Mouse (Mus musculus) Muller cell, postnatal 12 days (primary cell): ENCODE measurements around the gene Rhbdl1.
A peak's percentile ranks its signal among the peaks of the same experiment; 100 is the strongest.
"Not testable (repeated sequence)": the region's sequence is repeated elsewhere in the genome, so short reads cannot be mapped to it uniquely, and the experiment has no call there.

ENCODE experiments used
- DNase-seq: peaks from one replicate; pipeline ENCODE4 v3.0.0-alpha.2; 2015; ENCODE audit errors: inconsistent ontology term

Rhbdl1 gene

GRCm38 (mm10) chr17:25872676-25873075 lies 35.6 kb upstream of the Rhbdl1 start:
- no peak for DNase-seq

GRCm38 (mm10) chr17:25871566-25871965 lies 34.5 kb upstream of the Rhbdl1 start:
- DNase-seq: not testable (repeated sequence)

- DNase-seq: no peak
These were observed 32.9 kb upstream of the Rhbdl1 start for GRCm38 (mm10) chr17:25869954-25870353.

DNA sequence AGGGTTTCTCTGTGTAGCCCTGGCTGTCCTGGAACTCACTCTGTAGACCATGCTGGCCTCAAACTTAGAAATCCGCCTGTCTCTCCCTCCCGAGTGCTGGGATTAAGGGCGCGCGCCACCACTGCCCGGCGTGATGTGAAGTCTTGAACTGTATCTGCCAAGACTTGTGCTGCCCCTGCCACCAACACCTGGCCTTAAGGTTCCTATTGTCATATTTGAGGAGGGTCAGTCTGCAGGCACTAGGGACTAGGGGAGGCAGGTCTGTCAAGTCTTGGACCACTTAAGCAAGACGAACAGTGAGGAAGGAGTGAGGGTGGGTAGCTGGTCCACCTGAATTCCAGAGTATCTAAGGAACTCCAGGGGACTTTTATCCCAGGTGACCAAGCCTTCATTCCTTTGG lies 32.4 kb upstream of the Rhbdl1 start:
- no peak for DNase-seq

DNA sequence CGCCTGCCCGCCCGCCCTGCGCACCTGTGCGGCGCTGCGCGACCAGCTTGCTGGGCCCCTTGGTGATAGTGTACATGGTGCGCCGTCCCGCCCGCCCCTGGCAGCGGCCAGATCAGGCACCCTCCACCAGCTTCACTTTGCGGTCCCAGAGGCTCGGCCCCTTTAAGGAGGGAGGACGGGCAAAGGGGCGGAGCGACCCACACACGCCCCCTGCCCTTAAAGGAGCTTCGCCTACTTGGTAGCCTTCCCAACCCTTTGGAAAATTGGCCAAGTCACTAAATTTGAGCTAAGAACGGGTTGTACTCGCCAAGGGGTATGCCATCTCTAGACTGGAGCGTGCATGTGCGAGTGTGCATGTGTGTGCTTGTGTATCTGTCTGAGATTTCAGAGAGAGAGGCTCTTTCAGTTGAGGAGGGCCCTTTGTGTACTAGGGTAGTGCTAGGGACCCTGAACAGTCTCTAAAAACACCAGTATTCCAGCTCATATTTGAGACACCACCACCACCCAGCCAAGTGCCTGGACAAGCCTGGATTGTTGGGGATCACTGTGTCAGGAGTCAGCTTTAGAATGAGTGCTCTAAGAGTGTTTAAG lies 31.6 kb upstream of the Rhbdl1 start, which contains the start of gene Mcrip2:
Gene Mcrip2 (minus strand): TSS at position 164 of the 591 bp plus-strand sequence.
- peak; percentile 83 for DNase-seq

GRCm38 (mm10) chr17:25867836-25868600 lies 30.9 kb upstream of the Rhbdl1 start:
- DNase-seq: peak; percentile 60

DNA sequence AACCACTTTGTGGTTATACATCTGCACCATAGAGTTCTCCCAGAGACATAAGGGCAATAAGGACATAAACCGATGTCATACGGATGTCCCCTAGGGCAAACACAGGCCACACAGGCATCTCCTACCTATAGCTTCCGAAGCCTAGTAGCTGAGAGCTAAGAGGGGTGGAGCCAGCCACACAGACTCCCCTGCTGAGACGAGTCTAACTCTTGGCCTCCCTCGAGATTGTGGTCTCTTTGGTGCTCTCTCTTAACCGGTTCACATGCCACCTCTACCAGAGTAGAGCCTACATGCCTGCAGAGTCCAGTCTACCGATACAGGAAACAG lies 30.4 kb upstream of the Rhbdl1 start:
- no peak for DNase-seq

DNA sequence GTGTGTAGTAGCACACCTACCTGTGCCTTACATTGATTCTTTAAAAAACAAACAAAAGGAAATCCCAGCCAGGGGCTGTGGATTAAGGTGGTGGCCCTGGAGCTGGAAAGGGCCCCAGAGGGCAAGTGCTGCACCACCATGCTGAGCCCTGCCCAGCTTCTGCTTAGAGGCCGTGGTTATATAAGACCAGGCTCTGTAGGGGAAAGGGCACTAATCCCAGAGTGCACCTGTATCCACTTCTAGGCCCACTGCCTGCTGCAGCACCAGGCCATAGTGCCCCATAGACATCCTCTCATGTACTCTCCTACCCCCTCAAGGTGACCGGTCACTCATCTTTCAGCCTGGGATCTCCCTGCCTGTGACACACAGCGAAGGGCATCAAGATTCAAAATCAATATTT lies 29.1 kb upstream of the Rhbdl1 start:
- no peak for DNase-seq

DNA sequence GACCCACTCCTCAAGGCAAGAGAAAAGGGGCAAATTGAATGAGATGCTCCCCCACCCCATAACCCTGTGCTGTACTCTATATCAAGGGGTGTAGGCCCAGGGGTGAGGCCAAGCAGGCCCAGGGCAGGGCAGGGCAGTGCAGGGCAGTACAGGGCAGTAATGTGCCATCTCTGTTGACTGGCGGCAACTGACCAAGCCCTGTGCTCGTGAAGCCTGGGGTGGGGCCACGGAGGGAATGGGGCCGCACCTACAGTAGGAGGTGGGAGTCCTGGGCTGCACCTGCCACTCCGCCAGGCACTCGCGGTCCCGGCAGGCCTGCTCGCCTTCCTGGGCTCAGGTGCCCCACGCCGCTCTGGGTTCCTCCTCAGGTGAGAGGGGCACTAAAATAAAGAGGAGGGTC lies 28.2 kb upstream of the Rhbdl1 start:
- DNase-seq: no peak

DNA sequence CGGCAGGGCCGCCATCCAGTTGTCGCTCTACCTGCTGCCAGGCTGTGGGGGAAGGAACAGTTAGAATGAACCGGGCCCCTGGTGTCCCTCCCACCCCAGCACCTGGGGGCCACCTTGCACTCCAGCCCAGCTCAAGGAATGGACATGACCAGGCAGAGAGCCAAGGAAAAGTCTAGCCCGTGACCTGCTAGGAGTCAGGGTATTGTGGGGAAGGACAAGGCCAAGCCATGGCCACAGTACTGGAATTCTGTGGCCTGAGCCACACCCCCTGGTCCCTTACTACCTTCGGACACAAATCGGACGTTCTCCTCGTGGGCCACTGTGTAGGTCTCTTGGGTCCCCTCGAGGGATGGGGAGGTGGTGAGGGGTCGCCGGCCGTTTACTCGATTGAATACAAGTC lies 27.2 kb upstream of the Rhbdl1 start:
- no peak for DNase-seq

DNA sequence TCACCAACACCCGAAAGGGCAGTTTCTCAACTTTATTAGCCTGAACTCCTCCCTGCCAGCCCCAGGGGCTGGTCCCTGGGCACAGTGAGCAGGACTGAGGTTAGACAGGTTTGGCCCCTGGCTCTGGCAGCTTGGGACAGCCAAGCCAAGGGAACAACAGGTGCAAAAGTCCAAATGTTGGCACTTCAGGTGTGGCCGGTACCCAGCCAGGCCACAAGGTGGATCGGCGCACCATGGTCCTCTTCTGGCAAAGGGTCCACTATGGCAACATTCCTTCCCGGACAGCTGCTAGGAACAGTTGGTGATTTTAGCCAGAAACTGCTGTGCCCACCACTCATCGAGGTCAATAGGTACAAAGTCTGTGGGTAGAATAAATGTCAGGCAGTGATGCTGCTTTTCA lies 26.6 kb upstream of the Rhbdl1 start:
- no peak for DNase-seq

GRCm38 (mm10) chr17:25861704-25862612 lies 24.9 kb upstream of the Rhbdl1 start:
- DNase-seq: no peak

GRCm38 (mm10) chr17:25860832-25861703 lies 24.0 kb upstream of the Rhbdl1 start, which contains the start of gene Wdr90:
TSS of gene Wdr90 (minus strand) at chr17:25861501.
- DNase-seq: peak; percentile 85

DNA sequence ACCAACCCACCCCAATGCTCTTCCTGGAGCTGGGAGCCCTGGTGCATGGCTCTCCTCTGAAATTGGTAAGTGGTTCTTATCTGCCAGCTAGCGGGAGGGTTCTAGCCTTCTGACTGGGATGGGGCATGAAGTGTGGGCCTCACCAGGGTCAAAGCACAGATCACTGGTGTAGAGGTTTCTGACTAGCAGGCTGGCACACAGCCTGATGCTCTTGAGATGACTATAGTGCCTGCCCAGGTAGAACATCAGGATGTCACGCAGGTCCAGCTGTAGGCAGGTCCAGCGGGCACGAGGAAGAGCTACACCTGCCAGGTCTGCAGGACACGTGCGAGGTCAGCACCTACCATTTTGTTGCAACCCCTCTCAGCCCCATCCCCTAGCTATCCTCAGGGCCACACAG lies 23.1 kb upstream of the Rhbdl1 start:
- no peak for DNase-seq

- peak; percentile 96 for DNase-seq
These were observed 7.4 kb upstream of the Rhbdl1 start, which contains the start of gene Rhot2 for GRCm38 (mm10) chr17:25844396-25844901. TSS of gene Rhot2 (minus strand) at chr17:25844851.

DNA sequence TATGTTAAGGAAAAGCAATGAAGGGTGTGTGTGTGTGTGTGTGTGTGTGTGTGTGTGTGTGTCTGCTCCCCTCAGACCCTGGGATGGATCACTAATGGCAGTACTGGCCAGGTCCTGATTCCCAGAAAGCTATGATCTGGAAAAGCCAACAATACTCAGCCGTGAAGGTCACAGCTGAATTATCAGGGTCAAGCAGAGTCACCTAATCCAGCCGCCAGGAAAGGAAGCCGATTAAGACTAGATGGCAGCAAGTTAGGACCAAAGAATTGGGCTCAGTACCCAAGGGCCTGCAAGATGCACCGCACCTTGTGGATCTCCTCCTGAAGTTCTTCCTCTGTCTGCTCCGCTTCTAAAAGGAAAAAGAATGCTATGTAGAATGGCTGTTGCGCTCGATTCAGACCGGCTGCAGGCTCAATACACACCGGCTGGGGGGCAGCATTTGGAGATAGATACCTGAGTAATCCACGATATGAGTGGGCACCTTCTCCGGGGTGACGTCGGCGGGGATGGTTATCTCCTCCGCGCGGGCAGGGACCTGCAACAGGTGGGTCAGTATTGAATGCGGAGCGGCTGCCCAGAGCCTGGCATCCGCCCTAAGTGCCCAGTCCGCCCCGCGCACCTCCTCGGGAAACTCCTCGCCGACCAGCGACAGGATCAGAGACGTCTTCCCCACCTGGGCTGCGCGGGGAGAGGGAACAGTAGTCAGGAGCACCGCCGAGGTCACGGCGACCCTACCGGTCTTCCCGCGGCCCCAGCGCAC lies 6.7 kb upstream of the Rhbdl1 start:
- no peak for DNase-seq

GRCm38 (mm10) chr17:25843122-25843521 lies 6.0 kb upstream of the Rhbdl1 start:
- DNase-seq: no peak

DNA sequence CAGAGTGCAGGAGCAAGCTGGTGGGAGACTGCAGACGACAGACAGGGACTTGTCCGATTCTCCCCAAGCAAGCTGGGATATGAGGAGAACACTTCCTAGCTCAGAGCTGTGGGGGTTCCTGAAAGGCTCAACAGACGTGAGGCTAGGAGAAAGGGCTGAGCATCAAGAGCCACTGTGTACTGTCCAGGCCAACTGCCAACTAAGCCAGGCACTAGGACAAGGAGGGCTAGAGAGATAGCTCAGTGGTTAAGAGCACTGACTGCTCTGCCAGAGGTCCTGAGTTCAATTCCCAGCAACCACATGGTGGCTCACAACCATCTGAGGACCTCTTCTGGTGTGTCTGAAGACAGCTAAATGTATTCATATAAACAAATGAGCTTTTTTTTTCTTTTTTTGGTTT lies 5.4 kb upstream of the Rhbdl1 start:
- DNase-seq: no peak

DNA sequence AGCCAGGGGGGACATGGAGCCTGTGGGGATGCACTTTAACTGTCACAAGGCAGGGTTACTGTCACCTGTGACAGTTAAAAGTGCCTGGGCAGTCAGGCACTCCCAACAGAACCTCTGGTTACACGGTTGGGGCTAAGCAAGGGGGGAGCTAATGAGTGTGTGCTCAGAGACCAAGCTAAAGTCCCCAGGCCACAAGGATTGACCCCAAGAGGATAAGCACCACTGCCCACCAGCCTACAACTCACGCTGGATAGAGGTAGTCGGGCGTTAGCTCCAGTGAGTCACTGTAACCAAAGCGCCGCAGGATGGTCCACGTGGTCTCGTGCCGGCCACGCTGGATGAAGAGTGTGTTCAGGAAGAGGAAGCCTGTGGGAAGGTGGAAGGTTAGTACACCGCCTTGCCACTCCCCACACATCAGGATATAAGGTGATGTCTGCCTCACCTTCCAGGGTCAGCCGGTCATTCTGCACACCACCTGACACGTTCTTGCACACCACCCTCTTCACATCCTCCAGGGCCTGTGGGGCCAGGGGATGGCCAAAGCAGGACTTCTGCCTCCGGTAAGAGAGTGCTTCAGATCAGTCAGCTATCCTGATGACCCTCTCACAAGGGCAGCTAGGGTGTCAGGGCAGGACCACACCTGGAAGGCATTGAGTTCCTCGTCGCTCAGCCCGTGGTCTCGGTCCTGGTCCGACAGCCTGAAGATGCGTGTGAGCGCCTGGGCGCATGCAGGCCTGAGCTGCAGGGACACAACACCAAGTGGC lies 4.2 kb upstream of the Rhbdl1 start, which contains the start of gene Gm20683:
Gene Gm20683 (minus strand): TSS at position 647 of the 764 bp plus-strand sequence.
- DNase-seq: no peak

- DNase-seq: no peak
These were observed 3.4 kb upstream of the Rhbdl1 start for GRCm38 (mm10) chr17:25840519-25840918.
